Mouse (Mus musculus) kidney, embryonic 15.5 days (tissue): ENCODE measurements around the gene Crcp. TPM values are rescaled to one million over a fixed set of nuclear protein-coding genes. Genes with fewer than 3 reads are reported as not detected.
"Not testable (repeated sequence)": the region's sequence is repeated elsewhere in the genome, so short reads cannot be mapped to it uniquely, and the experiment has no call there.

Source experiments
- ATAC-seq: fragments of 200-750 bp; cut with Nextera tagmentation; replicated peaks from 2 replicates; pipeline ENCODE4 v1.8.0; 2017; ENCODE audit warnings: moderate TSS enrichment; ENCODE audit not compliant: low FRiP score
- H3K27ac ChIP-seq: fragments of 300-500 bp; sonication (generic); 2 replicates; pipeline ENCODE4 v1.5.1; 2015; ENCODE audit warnings: mild to moderate bottlenecking, inconsistent platforms
- H3K27me3 ChIP-seq: fragments of 300-500 bp; sonication (generic); 2 replicates; pipeline ENCODE4 v1.6.1; 2015; ENCODE audit warnings: inconsistent platforms
- H3K36me3 ChIP-seq: fragments of 300-500 bp; sonication (generic); 2 replicates; pipeline ENCODE4 v1.6.1; 2015; ENCODE audit warnings: inconsistent platforms
- H3K4me1 ChIP-seq: fragments of 300-500 bp; sonication (generic); 2 replicates; pipeline ENCODE4 v1.6.1; 2015; ENCODE audit warnings: inconsistent platforms
- H3K4me2 ChIP-seq: fragments of 300-500 bp; sonication (generic); 2 replicates; pipeline ENCODE4 v1.6.1; 2015; ENCODE audit warnings: moderate library complexity, mild to moderate bottlenecking, inconsistent platforms
- H3K4me3 ChIP-seq: fragments of 300-500 bp; sonication (generic); replicated peaks from 2 replicates; pipeline ENCODE4 v1.5.1; 2015; ENCODE audit warnings: mild to moderate bottlenecking, inconsistent platforms
- H3K9ac ChIP-seq: fragments of 300-500 bp; sonication (generic); 2 replicates; pipeline ENCODE4 v1.6.1; 2015; ENCODE audit warnings: mild to moderate bottlenecking, inconsistent platforms
- H3K9me3 ChIP-seq: fragments of 300-500 bp; sonication (generic); replicated peaks from 2 replicates; pipeline ENCODE4 v1.6.1; 2016; ENCODE audit warnings: inconsistent platforms
- WGBS: fragments of 180-500 bp; shearing (Covaris S2); methylation state at CpG from one replicate; pipeline ENCODE4 v1.1.7; 2015; ENCODE audit warnings: mixed read lengths; 5-methylcytosine and 5-hydroxymethylcytosine counted together
- polyA plus RNA-seq: library from polyadenylated mRNA; unstranded; fragments of >200 nt; fragmentation: Nextera tagmentation; extraction: Ambion mirVana; gene quantifications from 2 replicates; pipeline ENCODE4 v1.2.1, GENCODE M21; 2015

The Crcp gene
- polyA plus RNA-seq, 1 experiment from 2014 or later, result 40.6 TPM

DNA sequence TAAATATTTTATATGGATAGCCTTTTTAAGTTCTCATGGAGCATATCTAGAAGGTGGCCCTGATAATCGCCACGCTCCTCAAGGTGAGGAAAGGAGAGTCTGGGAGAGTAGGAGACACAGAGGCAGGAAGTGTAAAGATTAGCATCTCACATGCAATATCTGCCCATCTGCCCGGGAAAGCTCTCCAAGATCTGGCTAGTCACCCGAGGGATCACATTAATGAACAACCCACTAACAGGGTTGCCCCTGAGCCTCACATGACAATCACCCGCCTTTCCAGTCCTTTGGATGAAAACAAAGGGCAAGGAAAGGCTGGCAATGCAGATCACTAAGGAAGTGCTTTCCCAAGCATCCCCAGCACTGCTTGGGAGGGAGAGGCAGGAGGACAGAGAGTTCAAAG is 2.0 kb upstream of the Crcp start:
- H3K4me2 ChIP-seq, result no peak overlapping the region
- H3K36me3 ChIP-seq, result no peaks in the 10 kb centered on the region
- H3K9ac ChIP-seq, result no peak overlapping the region
- no peaks in the 10 kb centered on the region for H3K9me3 ChIP-seq
- H3K27ac ChIP-seq, result no peak overlapping the region
- WGBS, result 64% methylated on average over 5 of the region's 5 CpGs
- H3K4me3 ChIP-seq, result no peak overlapping the region
- 0 out of 2 replicates have a peak, but pooled peaks cover 5% of the 10 kb centered on the region for H3K27me3 ChIP-seq
- H3K4me1 ChIP-seq, result peaks cover 31% of the 10 kb centered on the region
- no peak for ATAC-seq

DNA sequence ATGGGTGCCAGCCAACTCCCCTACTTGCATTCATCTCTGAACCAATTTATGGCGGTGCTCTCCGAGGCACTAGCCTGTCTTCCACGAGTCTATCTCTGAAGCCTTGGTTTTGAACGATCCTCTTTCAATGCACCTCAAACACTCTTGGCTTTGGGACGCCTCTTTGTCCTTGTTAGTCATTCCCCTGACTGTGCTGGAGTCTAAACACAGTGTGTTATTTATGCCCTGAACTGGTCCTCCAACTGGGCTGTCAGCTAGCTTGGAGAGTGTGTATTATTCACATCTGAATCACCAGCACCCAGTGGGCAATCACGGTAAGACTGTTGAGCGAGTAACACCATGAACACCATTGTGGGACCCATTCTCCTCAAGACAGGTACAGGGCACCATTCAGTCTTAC is 1.4 kb upstream of the Crcp start:
- no peak overlapping the region for H3K4me3 ChIP-seq
- H3K9ac ChIP-seq, result no peak overlapping the region
- H3K27me3 ChIP-seq, result 0 out of 2 replicates have a peak, but pooled peaks cover 5% of the 10 kb centered on the region
- no peaks in the 10 kb centered on the region for H3K9me3 ChIP-seq
- no peak overlapping the region for H3K27ac ChIP-seq
- H3K4me2 ChIP-seq, result no peak overlapping the region
- no peak for ATAC-seq
- H3K36me3 ChIP-seq, result no peaks in the 10 kb centered on the region
- H3K4me1 ChIP-seq, result peaks cover 27% of the 10 kb centered on the region
- WGBS, result 84% methylated on average over 7 of the region's 7 CpGs

DNA sequence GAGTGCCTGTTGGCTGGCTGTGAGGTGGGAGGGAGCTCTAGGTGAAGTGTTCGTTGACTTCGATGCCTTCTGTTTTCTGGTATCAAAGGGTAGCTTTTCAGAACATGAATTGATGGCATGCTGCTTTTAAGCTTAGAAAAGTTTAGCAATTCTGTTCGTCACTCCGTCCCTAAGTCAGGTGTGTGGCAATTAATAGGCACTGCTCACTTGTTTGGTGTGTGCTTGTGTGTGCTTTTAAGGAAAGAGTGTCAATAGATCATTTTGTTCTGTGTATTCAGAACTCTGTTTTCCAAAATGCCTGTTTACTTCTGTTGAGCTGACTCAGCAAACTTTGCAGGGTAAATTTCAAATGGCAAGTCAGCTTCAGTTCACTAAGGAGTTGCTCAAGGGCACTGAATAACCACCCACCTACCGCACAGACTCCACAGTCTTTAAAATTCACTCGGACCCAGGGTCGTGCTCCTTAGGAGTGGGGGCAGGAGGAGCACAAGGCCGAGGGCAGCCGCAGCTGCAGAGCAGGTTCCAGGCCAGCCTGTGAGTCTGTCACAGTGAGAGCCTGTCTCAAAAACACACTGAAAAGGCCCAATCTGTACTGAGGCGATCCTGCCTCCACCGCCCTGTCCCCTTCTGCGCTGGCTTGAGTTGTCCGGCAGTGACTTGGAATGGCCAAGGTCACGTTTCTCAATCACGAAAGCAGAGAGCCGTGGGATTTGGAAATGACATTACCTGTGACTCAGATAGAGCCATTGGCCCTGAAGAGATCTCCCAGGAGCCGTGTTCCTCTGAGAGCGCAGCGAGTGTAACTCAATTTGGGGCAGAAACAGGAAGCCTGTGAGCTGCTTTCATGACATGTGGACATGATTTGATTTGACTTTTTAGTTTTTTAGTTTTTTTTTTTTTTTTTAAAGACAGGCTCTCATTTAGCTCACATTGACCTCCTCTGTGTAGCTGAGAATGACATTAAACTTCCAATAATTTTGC is 2.6 kb downstream of the Crcp start:
- Histone ChIP-seq H3K4me3 (no peak overlapping the region), H3K4me1 (peaks cover 12% of the 10 kb centered on the region), H3K27ac (no peak overlapping the region), H3K9ac (no peak overlapping the region), H3K4me2 (no peak overlapping the region), H3K27me3 (0 out of 2 replicates have a peak, but pooled peaks cover 3% of the 10 kb centered on the region), H3K36me3 (peaks cover 20% of the 10 kb centered on the region), H3K9me3 (no peaks in the 10 kb centered on the region)
- no peak for ATAC-seq
- 89% methylated on average over 19 of the region's 19 CpGs for WGBS

DNA sequence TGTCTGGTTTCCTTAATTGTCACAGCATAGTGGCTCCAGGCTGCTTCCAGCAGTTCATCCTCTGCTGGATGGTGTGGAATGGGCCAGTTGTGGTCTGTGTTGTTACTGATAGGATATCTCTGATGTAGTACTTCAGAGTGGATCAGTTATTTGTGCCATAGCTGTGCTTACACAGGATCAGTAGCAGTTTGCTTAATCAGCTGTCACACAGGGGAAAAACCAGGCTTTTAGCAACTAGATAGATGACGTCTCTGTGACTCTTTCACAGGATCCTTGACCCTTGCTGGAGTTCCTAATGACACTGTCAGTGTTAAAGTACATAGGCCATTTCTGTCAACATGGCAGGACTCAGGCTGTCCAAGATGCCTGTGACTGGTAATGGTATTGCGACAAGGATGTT is 4.8 kb downstream of the Crcp start:
- no peak overlapping the region for H3K4me3 ChIP-seq
- H3K36me3 ChIP-seq, result peaks cover 34% of the 10 kb centered on the region
- peaks cover 11% of the 10 kb centered on the region for H3K4me1 ChIP-seq
- no peak overlapping the region for H3K9ac ChIP-seq
- H3K27me3 ChIP-seq, result no peaks in the 10 kb centered on the region
- no peak overlapping the region for H3K27ac ChIP-seq
- no peak overlapping the region for H3K4me2 ChIP-seq
- no peak for ATAC-seq
- no peaks in the 10 kb centered on the region for H3K9me3 ChIP-seq
- WGBS, result 76% methylated on average over 2 of the region's 2 CpGs

DNA sequence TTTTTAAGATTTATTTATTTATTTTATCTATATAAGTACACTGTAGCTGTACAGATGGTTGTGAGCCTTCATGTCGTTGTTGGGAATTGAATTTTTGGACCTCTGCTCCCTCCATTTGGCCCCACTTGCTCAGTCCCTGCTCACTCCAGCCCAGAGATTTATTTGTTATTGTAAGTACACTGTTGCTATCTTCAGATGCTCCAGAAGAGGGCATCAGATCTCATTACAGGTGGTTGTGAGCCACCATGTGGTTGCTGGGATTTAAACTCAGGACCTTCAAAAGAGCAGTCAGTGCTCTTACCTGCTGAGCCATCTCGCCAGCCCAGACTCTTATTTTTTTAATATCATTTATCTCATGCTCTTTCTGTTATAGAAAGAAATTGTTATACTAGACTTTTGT is 7.2 kb downstream of the Crcp start:
- not testable (repeated sequence) for H3K4me3 ChIP-seq, H3K27me3 ChIP-seq, ATAC-seq, H3K4me2 ChIP-seq, H3K27ac ChIP-seq, H3K9me3 ChIP-seq, H3K4me1 ChIP-seq, H3K9ac ChIP-seq
- 67% methylated on average over 2 of the region's 2 CpGs for WGBS
- peaks cover 55% of the 10 kb centered on the region for H3K36me3 ChIP-seq

DNA sequence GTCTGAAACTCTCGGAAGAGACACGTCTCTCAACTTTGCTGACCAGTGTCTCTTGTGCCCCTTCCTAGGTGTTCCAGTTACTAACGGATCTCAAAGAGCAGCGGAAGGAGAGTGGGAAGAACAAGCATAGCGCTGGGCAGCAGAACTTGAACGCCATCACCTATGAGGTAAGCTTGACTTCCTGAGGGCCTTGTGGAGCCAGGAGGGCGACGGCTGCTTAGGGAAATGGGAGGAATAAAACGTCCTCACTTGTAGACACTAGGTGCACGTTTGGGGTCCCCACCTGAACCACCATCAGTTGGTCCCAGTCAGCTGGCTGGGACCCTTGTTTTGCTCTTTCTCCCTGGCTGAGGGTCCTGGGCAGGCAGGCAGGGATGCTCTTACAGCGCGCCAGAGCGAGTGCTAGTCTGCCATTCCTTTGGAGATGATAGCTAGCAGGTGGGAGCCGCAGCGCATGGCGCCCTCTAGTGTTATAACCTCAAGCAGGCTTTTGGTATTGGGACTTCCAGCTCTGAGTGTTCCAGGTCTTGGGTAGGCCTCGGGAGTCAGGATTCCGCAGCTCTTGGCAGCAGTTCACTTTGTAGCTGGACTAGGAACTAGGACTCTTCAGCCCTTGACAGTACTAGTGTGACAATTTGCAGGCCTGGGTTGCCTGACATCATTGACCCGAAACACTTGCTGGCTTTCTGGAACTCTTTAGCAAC is 8.8 kb downstream of the Crcp start:
- no peak overlapping the region for H3K4me2 ChIP-seq
- H3K27me3 ChIP-seq, result no peaks in the 10 kb centered on the region
- no peak overlapping the region for H3K4me3 ChIP-seq
- ATAC-seq, result no peak
- no peaks in the 10 kb centered on the region for H3K9me3 ChIP-seq
- WGBS, result 72% methylated on average over 19 of the region's 19 CpGs
- H3K27ac ChIP-seq, result no peak overlapping the region
- peaks cover 71% of the 10 kb centered on the region for H3K36me3 ChIP-seq
- H3K9ac ChIP-seq, result no peak overlapping the region
- no peaks in the 10 kb centered on the region for H3K4me1 ChIP-seq

DNA sequence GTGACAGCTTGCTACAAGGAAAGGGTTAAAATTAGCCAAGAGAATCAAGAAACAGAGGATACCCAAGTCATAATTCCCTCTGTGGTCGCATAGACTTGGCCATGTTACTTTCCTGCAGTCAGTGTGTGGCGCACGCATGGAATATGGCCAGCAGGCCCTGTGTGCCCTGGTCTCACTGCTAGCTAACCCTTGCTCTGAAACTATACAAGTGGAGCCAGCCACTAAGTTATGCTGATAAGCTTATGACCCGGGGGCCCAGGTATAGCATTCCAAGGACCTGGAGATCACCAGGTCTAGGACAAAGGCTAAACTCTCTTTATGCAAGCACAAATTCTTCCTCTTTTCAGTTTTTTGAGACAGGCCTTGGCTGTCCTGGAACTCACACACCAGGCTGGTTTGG is 11.7 kb downstream of the Crcp start:
- Histone ChIP-seq H3K9me3 (no peaks in the 10 kb centered on the region), H3K4me1 (no peaks in the 10 kb centered on the region), H3K9ac (no peak overlapping the region), H3K27ac (no peak overlapping the region), H3K27me3 (no peaks in the 10 kb centered on the region), H3K4me3 (no peak overlapping the region), H3K36me3 (peaks cover 86% of the 10 kb centered on the region), H3K4me2 (no peak overlapping the region)
- no peak for ATAC-seq
- 94% methylated on average over 4 of the region's 4 CpGs for WGBS

DNA sequence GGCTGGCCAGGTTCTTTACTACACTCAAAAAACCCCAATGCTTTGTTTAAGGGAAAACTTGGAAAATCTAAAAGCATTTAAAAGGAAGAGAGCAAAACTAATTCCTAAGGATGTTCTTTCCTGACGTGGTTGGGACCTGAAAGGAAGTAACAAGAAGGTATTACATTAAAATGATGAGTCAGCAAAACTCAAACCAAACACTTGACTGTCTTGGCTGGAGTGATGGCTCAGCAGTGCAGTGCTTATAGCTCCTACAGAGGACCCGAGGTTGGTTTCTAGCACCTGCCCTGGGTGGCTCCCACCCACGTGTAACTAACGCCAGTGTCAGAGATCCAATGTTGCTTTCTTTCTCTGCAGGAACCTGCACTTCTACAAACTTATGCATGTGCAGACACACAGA is 12.2 kb downstream of the Crcp start:
- Histone ChIP-seq H3K27ac (no peak overlapping the region), H3K27me3 (no peaks in the 10 kb centered on the region), H3K9ac (no peak overlapping the region), H3K9me3 (no peaks in the 10 kb centered on the region), H3K4me2 (no peak overlapping the region), H3K36me3 (peaks cover 87% of the 10 kb centered on the region), H3K4me3 (no peak overlapping the region), H3K4me1 (no peaks in the 10 kb centered on the region)
- 84% methylated on average over 4 of the region's 4 CpGs for WGBS
- ATAC-seq, result no peak

DNA sequence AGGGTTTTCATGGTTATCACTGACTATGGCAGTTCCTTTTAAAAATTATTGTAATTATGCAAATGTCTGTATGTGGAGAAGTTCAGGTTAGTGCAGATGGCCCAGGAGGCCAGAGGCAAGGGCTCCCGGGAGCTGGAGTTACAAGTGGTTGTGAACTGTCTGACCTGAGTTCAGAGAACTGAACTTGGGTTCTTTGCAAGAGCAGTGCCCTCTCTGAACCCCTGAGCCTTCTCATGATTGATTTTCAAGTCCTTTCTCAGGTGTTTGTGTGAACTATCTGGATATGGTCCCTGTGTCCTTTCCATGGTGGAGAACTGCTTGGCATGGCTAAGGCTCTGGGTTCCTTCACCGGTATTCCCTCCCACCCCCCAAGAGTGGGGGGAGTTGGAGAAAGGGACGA is 14.7 kb downstream of the Crcp start:
- H3K4me1 ChIP-seq, result no peaks in the 10 kb centered on the region
- H3K27me3 ChIP-seq, result no peaks in the 10 kb centered on the region
- peaks cover 90% of the 10 kb centered on the region for H3K36me3 ChIP-seq
- H3K4me3 ChIP-seq, result no peak overlapping the region
- ATAC-seq, result no peak
- H3K9ac ChIP-seq, result no peak overlapping the region
- no peak overlapping the region for H3K27ac ChIP-seq
- no peak overlapping the region for H3K4me2 ChIP-seq
- WGBS, result 88% methylated on average over 3 of the region's 3 CpGs
- H3K9me3 ChIP-seq, result no peaks in the 10 kb centered on the region

DNA sequence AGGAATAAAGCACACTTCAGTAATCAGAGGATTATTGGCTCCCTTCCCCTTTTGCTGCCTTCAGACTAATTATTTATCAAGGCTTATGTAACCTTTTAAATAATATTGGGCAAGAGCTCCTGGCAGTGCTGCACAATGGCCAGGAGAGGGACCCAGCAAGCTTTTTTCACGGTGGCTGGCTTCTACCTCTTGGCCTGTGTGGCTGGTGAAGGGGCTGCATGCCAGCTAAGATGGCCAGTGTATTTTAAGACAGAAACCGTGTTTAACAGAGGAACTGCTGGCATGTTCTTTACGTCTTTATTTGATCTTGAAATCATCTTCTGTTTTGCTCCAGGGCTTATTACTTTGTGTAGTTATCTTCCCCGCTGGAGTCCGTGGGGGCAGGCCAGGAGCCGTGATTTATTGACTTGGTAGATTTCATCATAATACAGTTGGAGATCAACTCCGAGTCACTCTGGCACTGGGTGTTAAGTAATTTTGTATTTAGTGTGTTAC is 15.2 kb downstream of the Crcp start:
- Histone ChIP-seq H3K4me2 (no peak overlapping the region), H3K9ac (no peak overlapping the region), H3K27me3 (no peaks in the 10 kb centered on the region), H3K4me1 (no peaks in the 10 kb centered on the region), H3K4me3 (no peak overlapping the region), H3K9me3 (no peaks in the 10 kb centered on the region), H3K36me3 (peaks cover 93% of the 10 kb centered on the region), H3K27ac (no peak overlapping the region)
- 61% methylated on average over 7 of the region's 7 CpGs for WGBS
- no peak for ATAC-seq

DNA sequence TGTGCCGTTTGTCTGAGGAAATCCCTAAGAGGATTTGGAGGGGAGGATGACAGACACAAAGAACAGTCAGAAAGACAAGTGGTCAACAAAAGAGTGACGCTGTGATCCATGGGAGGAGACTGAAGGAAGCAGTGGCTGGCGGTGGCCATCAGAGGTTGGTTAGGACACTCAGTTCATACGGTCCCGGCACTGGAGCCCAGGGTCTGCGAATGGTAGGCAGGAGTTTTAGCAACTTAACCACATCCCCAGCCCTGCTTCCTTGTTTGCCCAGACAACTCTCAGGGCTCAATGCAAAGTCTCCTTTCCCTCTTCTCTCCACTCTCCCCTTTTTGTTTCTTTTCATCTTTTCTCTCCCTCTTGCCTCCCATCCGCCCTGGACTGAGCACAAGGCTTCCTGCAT is 17.0 kb downstream of the Crcp start:
- Histone ChIP-seq H3K4me3 (no peak overlapping the region), H3K4me2 (no peak overlapping the region), H3K9ac (no peak overlapping the region), H3K36me3 (peaks cover 90% of the 10 kb centered on the region), H3K27ac (no peak overlapping the region), H3K9me3 (no peaks in the 10 kb centered on the region), H3K27me3 (no peaks in the 10 kb centered on the region), H3K4me1 (no peaks in the 10 kb centered on the region)
- 88% methylated on average over 7 of the region's 7 CpGs for WGBS
- ATAC-seq, result no peak

DNA sequence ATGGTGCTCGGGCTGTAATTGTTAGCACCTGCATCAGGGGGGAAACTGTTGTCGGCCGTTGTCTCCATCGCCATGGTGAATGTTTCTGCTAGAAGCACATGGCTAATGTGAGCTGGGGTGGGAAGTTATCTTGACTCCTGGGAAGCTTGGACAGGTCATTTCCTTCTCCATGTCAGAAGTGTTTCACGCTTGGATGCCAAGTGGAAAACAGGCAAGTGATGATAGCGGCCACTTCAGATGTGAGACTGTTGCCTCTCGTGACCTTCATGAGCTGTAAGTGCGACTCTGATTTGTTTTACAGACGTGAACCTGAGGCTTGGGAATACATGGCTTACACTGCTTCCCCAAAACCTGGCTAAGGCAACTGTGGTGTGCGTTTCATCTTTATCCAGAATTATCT is 17.5 kb downstream of the Crcp start:
- WGBS, result 80% methylated on average over 10 of the region's 10 CpGs
- Histone ChIP-seq H3K4me1 (no peaks in the 10 kb centered on the region), H3K4me3 (no peak overlapping the region), H3K36me3 (peaks cover 90% of the 10 kb centered on the region), H3K4me2 (no peak overlapping the region), H3K9ac (no peak overlapping the region), H3K27ac (no peak overlapping the region), H3K27me3 (no peaks in the 10 kb centered on the region), H3K9me3 (no peaks in the 10 kb centered on the region)
- ATAC-seq, result no peak
